In genomic region chr5:126525863-126526262, GRCm38 (mm10) we compare ENCODE assay signal across 21 mouse cellular contexts.
DNase-seq lines count a peak whose midpoint lies in the region; ATAC-seq and TF ChIP-seq lines count a peak whose summit lies in the region.
"Had no signal": no experiment of that assay in that cellular context is flagged by ENCODE, and none has a peak within 500 bp of the region (broad histone marks: within the 10 kb centered on the region; RNA-seq: fewer than 3 reads in every experiment).

No protein-coding gene starts in this region.

- no peak for TF ChIP-seq CTCF in layer of hippocampus, adult 2 months (conservative IDR thresholded peaks at IDR 0.05)

- 81% methylated on average over 4 of the region's 4 CpGs for WGBS in forebrain, embryonic 14.5 days
- 81% methylated on average over 4 of the region's 4 CpGs for WGBS in forebrain, embryonic 13.5 days

- H3K27ac ChIP-seq in forebrain, embryonic 14.5 days (ENCODE audit: low read depth, low read length): no peak overlapping the region
- H3K27ac ChIP-seq in forebrain, embryonic 13.5 days: no peak overlapping the region
- peak overlapping the region; percentile 62 for H3K27ac ChIP-seq in layer of hippocampus, adult 2 months
- H3K27ac ChIP-seq: embryonic facial prominence, embryonic 10.5 days; hindbrain, postnatal 0 days; macrophage; midbrain, embryonic 13.5 days had no signal

- H3K9me3 ChIP-seq in forebrain, embryonic 14.5 days (replicated peaks; ENCODE audit: control insufficient read depth, low read length): no peaks in the 10 kb centered on the region
- H3K9me3 ChIP-seq in forebrain, embryonic 13.5 days (replicated peaks): no peaks in the 10 kb centered on the region
- H3K9me3 ChIP-seq: embryonic facial prominence, embryonic 10.5 days; midbrain, embryonic 13.5 days had no signal

- peak; percentile 46 for DNase-seq in forebrain, embryonic 14.5 days (ENCODE audit: low spot score)
- peak; percentile 68 to 77 for DNase-seq in layer of hippocampus, adult 2 months (ENCODE audit: low spot score in 2 of 2)
- DNase-seq in left cerebral cortex, adult 8-10 months (ENCODE audit: low spot score in 2 of 2): peak; percentile 14 to 55
- peak; percentile 24 to 44 for DNase-seq in right cerebral cortex, postnatal 36 days (ENCODE audit: low spot score in 2 of 2)
- no peak for DNase-seq in kidney, postnatal 4 days
- DNase-seq in kidney, adult 8-10 months: no peak
- DNase-seq: adrenal gland, adult 8-10 months; cerebellum, postnatal 36 days; gastrocnemius, postnatal 14 days; heart, postnatal 4 days; kidney, adult 9 months; lung, embryonic 14.5 days; thymus, postnatal 14 days had no signal

- no peaks in the 10 kb centered on the region for H3K4me1 ChIP-seq in forebrain, embryonic 14.5 days (ENCODE audit: control insufficient read depth, insufficient read depth, low read length)
- peaks cover 5% of the 10 kb centered on the region; the same call in 1 of the 2 replicates for H3K4me1 ChIP-seq in forebrain, embryonic 13.5 days
- H3K4me1 ChIP-seq: embryonic facial prominence, embryonic 10.5 days; midbrain, embryonic 13.5 days had no signal

- H3K4me3 ChIP-seq in forebrain, embryonic 14.5 days (ENCODE audit: low read depth, low read length): no peak overlapping the region
- H3K4me3 ChIP-seq in forebrain, embryonic 13.5 days: no peak overlapping the region
- H3K4me3 ChIP-seq in layer of hippocampus, adult 2 months: no peak overlapping the region
- H3K4me3 ChIP-seq: embryonic facial prominence, embryonic 10.5 days; erythroblast, embryonic 14.5 days; midbrain, embryonic 13.5 days had no signal

- H3K4me2 ChIP-seq in forebrain, embryonic 14.5 days (ENCODE audit: low read length): no peak overlapping the region
- no peak overlapping the region for H3K4me2 ChIP-seq in forebrain, embryonic 13.5 days
- H3K4me2 ChIP-seq: heart, embryonic 11.5 days; lung, embryonic 14.5 days; midbrain, embryonic 13.5 days had no signal

- no peaks in the 10 kb centered on the region for H3K36me3 ChIP-seq in forebrain, embryonic 14.5 days (ENCODE audit: control insufficient read depth, insufficient read depth, low read length)
- no peaks in the 10 kb centered on the region for H3K36me3 ChIP-seq in forebrain, embryonic 13.5 days (ENCODE audit: poor library complexity, severe bottlenecking)
- H3K36me3 ChIP-seq: embryonic facial prominence, embryonic 10.5 days; midbrain, embryonic 13.5 days had no signal

- ATAC-seq in forebrain, embryonic 14.5 days: no peak
- no peak for ATAC-seq in forebrain, embryonic 13.5 days
- ATAC-seq in megakaryocyte-erythroid progenitor cell, adult 5-6 weeks (replicated peaks; ENCODE audit: low FRiP score, low TSS enrichment, poor library complexity, severe bottlenecking): no peak
- ATAC-seq: hindbrain, postnatal 0 days; midbrain, embryonic 13.5 days had no signal

- no peaks in the 10 kb centered on the region for H3K27me3 ChIP-seq in forebrain, embryonic 14.5 days (replicated peaks; ENCODE audit: control insufficient read depth, insufficient read depth, low read length)
- H3K27me3 ChIP-seq in forebrain, embryonic 13.5 days: no peaks in the 10 kb centered on the region
- H3K27me3 ChIP-seq: midbrain, embryonic 13.5 days had no signal

- no peak overlapping the region for H3K9ac ChIP-seq in forebrain, embryonic 14.5 days (ENCODE audit: low read length)
- no peak overlapping the region for H3K9ac ChIP-seq in forebrain, embryonic 13.5 days
- H3K9ac ChIP-seq: lung, embryonic 14.5 days; midbrain, embryonic 13.5 days had no signal

Comparison
In these comparisons a context has a peak if more than half of its experiments do, and no peak if none do; other contexts are left out.
1. DNase-seq: peak in forebrain, embryonic 14.5 days (single experiment), layer of hippocampus, adult 2 months (2 of 2), left cerebral cortex, adult 8-10 months (2 of 2) and right cerebral cortex, postnatal 36 days (2 of 2); none in kidney, postnatal 4 days (0 of 2) and kidney, adult 8-10 months (0 of 2).